Mouse (Mus musculus) left cerebral cortex, adult 9 months (tissue): ENCODE results near the gene Sv2c.
"Not testable (repeated sequence)": the region's sequence is repeated elsewhere in the genome, so short reads cannot be mapped to it uniquely, and the experiment has no call there.

Experiments
- DNase-seq, 2 experiments: peaks; one replicate each; pipeline ENCODE4 v3.0.0; 2022; ENCODE audit warnings: low spot score in 2 of 2

Sv2c gene

DNA sequence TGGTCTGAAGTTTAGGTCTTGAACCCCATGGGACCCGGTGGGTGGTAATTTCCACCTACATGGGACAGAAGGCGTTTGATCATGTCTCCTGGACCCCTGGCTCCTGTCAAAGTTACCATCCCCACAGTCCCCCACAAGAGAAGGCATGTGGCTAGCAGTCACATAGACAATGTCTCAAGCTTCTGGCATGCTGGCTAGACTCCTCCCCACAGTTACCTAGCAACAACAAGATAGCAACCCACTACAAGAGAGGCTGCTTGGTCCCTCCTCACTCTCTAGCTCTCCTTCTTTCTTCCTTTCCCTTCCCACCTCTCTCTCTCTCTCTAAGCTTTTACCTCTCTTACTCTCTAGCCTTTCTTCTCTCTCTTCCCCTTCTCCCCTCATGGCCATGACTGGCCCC lies 164.3 kb downstream of the Sv2c start:
- DNase-seq, result not testable (repeated sequence)

DNA sequence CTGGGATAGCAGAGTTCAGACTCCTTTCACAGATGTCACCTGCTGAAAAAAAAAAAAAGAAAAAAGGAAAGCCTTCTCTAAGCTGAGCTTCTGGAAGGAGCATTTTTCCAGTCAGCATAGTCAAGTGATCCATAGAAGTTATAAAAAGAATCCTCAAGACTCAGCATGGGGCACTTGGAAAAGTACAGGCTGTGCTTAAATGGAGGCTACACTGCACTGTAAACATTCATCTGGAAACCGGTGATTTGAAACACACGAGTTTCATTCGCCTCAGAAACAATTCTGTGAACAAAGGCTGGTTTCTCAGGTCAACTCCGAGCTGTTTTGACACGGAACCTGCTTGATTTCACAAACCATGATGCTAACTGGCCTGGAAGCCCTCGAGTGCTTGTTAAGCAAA lies 165.6 kb downstream of the Sv2c start:
- DNase-seq, result peak in 1 of 2 experiments; percentile 25

DNA sequence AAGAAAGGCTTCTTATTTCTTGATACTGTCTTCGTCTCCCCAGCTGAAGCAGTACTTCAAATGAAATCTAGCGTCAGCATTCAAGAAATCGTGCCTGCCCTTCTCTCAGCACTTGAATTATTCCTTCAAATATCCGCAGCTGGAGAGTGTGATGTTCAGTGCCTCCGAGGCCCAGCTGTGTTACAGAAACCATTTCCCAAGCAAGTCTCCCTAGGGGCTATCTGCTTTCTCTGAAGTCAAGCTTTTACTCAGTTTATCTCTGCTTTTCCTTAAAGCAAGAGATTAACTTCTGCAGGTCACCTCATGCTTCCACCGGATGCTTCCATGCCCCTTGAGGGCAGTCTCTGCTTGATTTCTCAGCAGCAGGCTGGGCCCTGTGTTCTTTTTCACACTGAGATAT lies 166.8 kb downstream of the Sv2c start:
- DNase-seq, result no peak

DNA sequence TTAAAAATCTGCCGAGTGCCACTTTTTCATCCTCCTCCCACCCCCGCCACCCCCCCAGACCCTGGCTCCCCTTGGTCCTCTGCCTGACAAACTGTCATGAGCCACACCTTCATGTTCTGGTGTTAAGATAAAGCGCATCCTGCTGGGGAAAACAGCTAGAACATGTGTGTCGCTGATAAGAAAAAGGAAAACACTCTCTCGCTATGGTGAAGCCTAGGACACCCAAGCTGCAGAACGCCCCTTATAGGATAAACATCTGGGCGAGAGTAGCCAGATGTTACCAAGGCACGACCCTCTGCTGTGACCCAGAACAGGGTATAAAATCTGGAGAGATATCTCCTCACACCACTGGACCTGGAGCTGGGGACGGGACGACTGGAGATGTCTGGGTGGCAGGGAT lies 167.2 kb downstream of the Sv2c start:
- DNase-seq, result no peak

DNA sequence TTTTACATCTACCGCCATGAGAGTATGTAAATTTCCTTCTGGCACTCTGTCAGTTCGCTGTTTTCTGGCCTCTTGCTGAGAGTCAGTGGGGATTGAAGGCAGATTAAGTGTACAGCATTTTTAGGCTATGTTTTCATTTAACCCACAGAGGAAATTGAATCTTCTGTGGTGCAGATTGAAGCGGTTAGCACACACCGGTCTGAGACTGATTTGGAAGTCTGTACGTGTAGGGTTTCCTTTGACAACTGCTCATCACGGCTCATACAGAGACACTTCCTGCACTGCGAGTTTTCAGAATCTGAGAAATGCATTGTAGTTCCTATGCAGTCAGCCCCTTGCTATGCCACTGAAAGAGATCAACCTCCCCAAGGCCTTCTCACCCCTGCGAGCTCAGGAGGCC lies 168.2 kb downstream of the Sv2c start:
- DNase-seq, result no peak

DNA sequence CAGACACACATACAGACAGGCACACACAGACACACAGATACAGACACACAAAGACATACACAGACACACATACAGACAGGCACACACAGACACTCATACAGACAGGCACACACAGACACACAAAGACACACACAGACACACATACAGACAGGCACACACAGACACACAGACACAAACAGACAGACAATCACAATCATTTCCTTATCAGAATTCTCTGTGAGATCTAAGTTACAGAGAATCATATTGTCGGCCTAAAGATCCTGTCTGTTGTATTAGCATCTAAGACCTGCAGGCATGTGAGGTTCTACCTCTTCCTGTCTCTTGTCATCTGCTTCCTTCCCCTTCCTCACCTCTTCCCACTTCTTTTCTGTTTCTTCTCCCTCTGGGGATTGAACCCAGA lies 168.7 kb downstream of the Sv2c start:
- no peak for DNase-seq

DNA sequence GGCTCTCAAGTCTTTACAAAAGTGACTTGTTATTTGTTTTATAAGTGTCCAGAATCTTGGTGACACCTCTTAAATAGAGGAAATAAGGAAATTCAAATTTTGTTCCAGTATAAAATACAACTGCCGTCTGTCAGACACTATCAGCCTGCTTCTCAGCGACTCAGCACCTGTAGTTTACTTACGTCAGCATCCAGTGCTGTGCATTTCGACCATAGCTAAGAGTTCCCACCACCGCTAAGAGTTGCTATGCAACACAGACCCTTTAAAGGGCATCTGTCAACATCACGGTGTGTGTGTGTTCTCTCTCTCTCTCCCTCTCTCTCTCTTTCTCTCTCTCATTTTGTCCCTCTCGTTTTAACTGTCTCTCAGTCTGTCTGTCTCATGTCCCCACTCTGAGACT lies 170.5 kb downstream of the Sv2c start:
- DNase-seq, result no peak

DNA sequence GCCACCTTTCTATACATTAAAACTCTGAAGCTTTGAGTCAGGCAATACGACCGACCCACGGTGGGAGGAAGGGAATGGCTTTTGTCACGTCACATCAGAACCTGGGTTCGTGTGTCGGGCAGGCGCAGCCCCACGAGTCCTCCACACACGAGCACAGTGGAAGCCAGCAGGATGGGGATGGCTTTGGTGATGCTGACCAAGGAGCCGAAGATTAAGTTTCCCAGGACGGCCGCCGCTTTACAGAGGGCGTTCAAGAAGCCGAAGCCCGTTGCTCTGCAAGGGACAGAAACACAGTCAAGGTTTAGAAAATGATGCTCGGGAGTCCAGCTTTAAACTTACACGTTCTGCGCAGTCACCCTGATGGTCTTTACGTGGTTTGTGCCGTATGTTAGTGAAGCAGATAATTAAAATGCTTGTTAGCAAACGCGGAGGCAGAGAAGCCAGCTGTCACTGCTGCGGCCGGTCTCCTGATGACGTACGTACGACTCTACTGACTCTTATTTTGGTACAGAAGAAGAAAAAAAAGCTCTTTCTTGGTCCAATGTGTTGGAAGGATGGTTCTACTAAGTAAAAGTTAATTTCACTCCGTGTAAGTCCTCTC lies 171.1 kb downstream of the Sv2c start:
- DNase-seq, result peak in 1 of 2 experiments; percentile 73

DNA sequence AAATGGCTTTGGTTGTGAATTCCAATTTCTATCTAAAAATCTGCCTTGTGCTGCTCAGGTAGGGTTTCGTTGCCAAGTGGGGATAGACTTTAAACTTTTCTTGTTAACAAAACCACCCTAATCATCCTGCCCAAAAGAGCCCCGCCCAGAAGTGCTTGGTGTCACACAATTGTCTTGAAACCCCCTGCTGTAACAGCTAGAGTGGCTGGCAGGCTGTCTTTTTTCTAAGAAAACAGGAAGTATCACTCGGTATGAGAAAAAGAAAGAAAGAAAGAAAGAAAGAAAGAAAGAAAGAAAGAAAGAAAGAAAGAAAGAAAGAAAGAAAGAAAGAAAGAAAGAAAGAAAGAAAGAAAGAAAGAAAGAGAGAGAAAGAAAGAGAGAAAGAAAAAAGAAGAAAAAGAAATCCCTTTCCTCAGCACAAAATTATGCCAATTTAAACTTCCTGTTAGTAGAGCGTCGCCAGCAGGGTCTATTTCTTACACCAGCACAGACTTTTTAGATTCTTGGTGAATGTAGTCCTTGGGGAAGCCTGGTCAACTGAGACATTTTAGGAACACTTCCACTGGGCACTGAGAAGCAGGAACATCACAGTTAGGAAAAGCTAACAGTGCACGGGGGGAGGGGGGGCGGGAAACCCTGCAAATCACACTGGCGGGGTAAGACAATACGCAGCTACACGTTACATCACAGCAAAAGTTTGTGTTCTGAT lies 171.7 kb downstream of the Sv2c start:
- DNase-seq, result no peak

DNA sequence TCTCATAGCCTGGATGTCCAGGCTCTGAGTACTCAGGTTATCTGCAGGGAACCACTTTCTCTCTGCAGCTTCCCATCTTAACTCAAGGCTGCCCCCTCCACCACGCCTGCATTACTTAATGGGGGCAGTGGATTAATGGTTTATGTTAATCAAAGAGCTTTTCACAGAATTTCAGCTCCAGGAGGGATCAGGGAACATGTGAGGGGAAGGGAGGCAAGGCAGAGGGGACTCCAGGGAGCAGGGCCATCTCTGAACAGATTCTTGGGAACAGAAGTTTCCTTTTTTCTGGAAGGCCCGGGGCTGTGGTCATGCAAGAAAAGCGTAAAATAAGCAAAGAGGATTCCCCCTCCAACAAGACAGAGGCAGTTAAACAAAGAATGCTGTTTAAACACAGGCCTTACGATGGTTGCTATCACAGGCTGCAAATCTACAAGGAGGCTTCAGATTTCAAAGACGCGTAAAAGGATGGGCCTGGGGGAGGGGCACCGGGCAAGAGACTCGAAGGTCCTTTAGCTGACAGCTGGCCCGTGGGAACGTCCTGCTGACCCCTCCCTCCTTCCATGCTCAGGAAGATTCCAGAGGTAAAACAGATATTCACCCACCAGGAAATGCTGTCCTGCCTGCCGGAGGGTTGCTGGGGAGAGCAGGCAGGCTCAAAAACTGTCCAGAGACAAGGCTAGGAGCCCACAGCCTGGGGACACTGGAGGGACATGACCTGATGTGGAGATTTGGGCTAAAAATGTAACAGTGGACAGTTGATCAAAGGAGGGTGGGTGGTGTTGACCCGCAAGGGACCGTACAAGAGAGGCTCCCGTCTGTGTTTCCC lies 172.5 kb downstream of the Sv2c start:
- no peak for DNase-seq

DNA sequence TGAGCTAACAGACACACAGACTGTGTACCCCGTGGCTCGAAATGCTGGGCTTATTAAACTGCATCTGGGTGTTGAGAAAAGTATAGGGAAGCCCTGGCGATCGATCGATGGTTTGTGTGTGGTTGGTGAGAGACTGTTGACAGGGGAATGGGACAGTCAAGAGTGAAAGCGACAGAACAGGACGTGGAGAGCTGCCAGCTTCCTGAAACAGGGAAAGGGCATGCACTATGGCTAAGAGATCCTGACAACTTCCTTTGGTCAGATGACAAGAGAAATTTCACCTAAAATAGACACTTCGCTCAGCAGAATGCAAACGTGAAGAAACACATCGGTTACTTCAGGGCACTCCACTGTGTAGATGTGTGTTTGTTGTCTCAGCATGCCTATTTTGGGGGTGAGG lies 175.2 kb downstream of the Sv2c start:
- DNase-seq, result no peak

DNA sequence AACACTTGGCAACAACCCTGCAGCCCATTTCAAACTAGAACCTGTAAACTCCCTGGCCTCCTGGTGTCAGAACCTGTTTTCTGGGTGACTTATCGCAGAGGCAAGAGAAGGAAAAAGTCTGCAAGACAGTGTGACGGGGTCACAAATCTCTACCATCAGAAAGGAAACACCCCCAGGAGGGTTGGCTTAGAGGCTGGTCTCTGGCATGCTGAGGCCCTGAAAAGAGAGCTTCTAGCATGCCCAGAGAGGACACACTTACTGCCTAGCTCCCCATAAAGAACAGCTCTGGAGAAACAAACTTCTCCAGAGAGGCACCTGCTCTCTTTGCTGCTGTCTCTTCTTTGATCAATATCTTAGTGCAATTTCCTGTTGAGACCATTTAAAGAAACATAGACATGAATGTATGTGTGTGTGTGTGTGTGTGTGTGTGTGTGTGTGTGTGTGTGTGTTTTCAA lies 176.0 kb downstream of the Sv2c start:
- DNase-seq, result no peak

DNA sequence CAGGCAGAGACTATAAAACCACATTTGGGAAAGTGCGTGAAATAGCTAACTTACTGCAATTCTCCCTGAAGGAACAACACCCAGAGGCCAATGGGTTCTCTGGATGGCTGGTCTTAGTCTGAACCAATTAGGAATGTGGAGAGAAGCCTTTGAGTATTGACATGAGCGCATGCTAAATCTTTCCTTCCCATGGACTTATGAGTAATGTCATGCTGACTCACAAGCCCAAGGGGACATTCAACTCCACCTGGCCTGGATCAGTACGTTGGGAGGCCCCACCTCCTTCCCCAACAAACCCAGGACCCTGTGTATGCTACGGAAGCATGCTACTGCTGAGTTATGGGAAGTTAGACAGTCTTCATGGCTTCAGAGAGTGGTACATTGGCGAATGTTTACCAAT lies 177.2 kb downstream of the Sv2c start:
- DNase-seq, result no peak

DNA sequence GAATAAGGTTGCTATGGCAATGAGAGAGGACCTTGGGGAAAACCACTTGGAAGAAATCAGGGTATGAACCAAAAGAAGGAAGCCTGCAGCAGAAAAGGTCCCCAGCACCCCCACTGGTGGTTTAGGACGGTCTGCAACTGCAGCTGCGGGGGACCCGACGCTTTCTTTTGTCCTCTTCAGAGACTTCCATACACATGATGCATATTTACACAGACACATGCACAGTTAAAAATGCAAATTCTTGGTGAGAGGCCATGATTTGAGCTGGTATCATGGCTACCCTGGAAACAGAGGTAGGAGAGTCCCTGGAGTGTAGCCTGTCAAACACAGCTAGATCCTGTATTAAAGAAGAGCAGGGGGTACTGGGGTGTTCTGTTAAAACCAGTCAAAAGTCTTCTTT lies 178.7 kb downstream of the Sv2c start:
- no peak for DNase-seq

DNA sequence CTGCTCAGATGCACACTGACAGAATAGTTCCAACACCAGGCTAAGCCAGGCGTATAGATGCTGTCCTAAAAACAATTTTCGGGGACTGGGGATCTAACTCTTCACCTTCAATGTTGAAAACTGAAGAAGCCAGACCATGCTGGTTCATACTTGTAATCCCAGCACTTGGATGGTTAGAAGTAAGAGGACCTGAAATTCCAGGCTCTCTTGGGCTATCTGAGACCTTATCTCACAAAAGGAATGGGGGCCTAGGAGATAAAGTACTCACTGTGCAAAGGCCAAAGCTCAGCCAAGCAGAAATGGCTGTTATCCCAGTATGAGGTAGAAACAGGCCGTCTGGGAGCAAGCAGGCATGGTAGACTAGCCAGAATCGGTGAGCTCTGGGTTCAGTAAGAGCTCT lies 180.1 kb downstream of the Sv2c start:
- DNase-seq, result no peak

DNA sequence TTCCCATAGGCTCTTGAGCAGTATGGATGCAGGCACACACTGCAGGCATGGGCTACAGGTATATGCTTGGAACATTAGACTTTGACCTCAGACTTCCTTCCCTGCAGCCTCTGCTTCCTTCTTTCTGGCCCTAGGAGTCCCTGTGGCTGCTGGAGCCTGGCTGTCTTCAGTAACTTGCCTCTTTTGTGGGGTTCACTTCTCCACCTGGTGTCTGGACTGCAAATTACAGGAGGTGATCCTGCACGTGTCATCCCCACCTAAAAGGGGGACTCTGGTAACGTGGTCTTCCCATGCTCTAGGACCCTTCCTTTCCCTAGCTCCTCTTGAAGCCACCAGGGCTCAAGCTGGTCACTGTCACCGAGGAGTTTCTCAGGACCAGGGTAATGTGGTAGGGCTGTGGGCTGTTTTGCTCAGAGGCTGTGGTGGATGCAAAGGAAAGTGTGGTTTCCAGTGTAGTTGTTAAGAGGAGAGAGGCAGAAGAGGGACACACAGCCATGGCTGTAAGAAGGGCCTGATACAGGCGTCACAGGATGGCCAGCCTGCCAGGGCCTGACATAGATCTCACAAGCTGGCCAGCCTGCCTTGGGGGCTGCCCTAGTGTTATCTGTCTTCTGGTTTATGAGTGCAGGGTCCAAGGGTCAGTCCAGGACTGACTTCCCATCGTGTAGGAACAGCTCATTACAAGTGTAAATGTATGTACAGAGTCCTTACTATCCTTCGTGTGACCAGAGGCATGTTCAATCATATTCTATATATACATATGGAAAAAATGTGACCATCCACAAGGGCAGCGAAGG lies 181.1 kb downstream of the Sv2c start:
- DNase-seq, result peak in 1 of 2 experiments; percentile 38

DNA sequence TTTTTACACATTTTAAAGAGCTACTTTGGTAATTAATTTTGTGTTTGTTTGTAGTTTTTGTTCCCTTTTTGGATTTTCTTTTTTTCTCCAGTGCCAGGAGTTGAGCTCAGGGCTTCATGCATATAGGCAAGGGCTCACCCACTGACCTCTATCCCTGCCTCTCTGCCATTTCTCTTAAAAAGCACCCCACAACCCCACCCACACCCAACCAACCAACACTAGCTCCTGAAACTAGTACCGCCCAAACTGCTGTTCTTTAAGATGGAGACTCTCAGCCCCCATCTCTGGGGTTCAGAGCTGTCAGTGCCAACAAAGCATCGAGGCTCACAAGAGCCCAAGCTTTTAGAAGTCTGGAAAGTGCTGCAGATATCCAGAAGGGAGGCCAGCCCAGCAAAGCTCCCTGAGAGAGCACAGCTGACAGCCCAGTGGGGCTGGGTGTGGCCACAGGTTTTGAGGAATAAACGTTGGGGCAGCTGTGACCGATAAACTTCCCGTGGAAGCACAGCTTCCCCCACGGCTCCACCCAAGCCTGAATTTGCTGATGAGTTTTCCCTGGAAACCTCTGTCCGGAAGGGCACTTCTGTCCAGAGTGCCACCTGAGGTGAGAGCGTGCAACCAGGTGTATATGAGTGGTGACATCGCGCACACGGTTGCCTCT lies 181.8 kb downstream of the Sv2c start:
- DNase-seq, result no peak

DNA sequence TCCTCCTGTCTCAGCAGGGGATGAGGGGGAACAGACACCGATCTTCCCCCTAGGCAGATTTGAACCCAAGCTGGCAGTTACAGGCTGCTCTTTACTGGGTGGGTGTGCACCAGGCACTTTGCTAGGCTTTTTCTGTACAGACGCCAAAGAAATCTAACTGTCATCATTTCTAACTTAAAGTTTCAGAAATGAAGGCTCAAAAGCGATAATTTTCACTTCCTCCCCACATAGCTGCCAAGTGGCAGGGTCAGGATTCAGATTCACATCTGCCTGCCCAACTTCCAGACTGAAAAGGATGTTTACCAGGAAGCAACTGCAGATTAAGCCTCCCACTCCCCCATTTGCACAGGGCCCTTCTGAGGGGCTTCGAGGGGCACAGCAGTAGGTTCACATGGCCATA lies 183.0 kb downstream of the Sv2c start:
- DNase-seq, result no peak

DNA sequence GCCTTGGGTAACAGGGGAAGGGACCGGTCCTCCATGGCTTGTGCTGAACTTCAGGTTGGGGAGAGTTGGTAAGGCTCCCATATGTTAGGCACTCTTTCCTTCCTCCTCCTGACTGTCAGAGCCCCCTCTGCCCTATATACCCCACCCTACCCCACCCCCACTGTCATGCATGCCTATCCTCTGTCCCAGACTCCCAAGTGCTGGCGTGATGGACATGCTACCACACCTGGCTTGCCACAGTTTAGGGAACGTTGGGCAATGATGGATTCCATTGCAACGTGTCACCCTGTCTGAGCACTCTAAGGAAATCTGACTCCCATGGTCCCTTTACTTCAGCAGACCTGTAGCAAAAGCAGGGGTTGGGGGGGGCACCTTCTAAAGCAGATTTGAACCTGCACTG lies 183.6 kb downstream of the Sv2c start:
- DNase-seq, result no peak

DNA sequence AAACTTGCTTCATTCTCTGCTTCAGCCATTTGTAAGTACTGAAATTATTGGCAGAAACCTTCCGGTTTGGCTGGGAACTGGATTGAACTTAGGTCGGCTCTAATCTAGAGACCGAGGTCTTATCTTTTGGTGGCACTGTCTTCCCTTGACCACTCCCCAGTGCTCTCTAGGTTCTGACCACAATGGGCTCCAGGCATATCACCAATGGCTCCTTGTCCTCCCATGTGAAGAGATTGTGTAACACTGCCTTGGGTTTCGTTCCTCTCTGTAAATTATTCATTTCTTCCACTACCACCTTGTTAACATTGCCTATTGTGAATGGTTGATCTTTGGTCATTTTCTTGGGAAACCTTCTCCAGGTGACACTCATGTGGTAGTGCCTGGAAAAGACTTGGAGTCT lies 184.0 kb downstream of the Sv2c start:
- DNase-seq, result no peak

DNA sequence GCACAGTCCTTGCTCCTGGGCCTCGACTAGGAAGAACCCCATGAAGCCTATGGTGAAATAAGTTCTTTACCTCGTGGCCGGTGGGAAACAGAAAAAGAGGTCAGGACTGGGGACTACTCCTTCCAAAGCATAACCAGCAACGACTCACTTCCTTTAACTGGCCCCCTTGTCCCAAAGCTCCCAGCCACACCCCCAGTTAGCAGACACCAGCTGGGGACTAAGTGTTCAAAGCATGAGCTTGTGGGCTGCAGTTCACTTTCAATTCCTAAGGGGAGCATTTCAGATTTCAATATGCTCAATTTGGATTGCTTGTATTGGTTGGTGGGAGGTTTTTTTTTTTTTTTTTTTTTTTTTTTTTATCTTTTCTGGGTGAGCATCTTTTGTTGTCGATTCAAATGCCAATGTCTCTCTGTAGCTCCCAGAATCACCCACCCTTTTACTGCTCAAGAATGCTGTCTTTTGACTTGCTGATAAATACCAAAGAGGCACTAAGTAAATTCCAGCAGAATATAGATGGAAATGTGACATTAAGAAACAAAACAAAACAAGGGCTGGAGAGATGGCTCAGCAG lies 186.4 kb downstream of the Sv2c start:
- DNase-seq, result no peak
